Mouse (Mus musculus) lung, postnatal 0 days (tissue): ENCODE measurements around the gene Itgae. TPM values are rescaled to one million over a fixed set of nuclear protein-coding genes. Genes with fewer than 3 reads are reported as not detected.

Source experiments
- ATAC-seq: fragments of 200-750 bp; cut with Nextera tagmentation; 2 replicates; pipeline ENCODE4 v1.8.0; 2017; ENCODE audit warnings: moderate library complexity
- DNase-seq: peaks from one replicate; pipeline ENCODE4 v3.0.0-alpha.2; 2016; ENCODE audit warnings: low spot score
- H3K27ac ChIP-seq: fragments of 300-500 bp; sonication (generic); 2 replicates; pipeline ENCODE4 v1.5.1; 2014; ENCODE audit warnings: antibody characterized with exemption, mild to moderate bottlenecking, low read length, mixed read lengths
- H3K27me3 ChIP-seq: fragments of 300-500 bp; sonication (generic); replicated peaks from 2 replicates; pipeline ENCODE4 v1.6.1; 2014; ENCODE audit warnings: low read length, mixed read lengths; ENCODE audit not compliant: insufficient read depth
- H3K36me3 ChIP-seq: fragments of 300-500 bp; sonication (generic); 2 replicates; pipeline ENCODE4 v1.6.1; 2014; ENCODE audit warnings: low read length, mixed read lengths; ENCODE audit not compliant: insufficient read depth
- H3K4me1 ChIP-seq: fragments of 300-500 bp; sonication (generic); 2 replicates; pipeline ENCODE4 v1.6.1; 2014; ENCODE audit warnings: antibody characterized with exemption, low read depth, low read length, mixed read lengths; ENCODE audit not compliant: insufficient read depth
- H3K4me2 ChIP-seq: fragments of 300-500 bp; sonication (generic); replicated peaks from 2 replicates; pipeline ENCODE4 v1.6.1; 2014; ENCODE audit warnings: low read depth, mild to moderate bottlenecking, low read length, moderate library complexity, mixed read lengths
- H3K4me3 ChIP-seq: fragments of 300-500 bp; sonication (generic); 2 replicates; pipeline ENCODE4 v1.5.1; 2014; ENCODE audit warnings: low read depth, low read length
- H3K9ac ChIP-seq: fragments of 300-500 bp; sonication (generic); replicated peaks from 2 replicates; pipeline ENCODE4 v1.6.1; 2014; ENCODE audit warnings: low read depth, mild to moderate bottlenecking
- H3K9me3 ChIP-seq: fragments of 300-500 bp; sonication (generic); 2 replicates; pipeline ENCODE4 v1.6.1; 2016; ENCODE audit warnings: low read length, mixed read lengths
- CTCF ChIP-seq: IDR thresholded peaks from 2 replicates; pipeline ENCODE4 v1.5.1; 2016; ENCODE audit warnings: antibody characterized with exemption, mild to moderate bottlenecking
- EP300 ChIP-seq: IDR thresholded peaks from 2 replicates; pipeline ENCODE4 v1.6.1; 2016; ENCODE audit warnings: antibody characterized with exemption, mild to moderate bottlenecking, control low read depth
- WGBS: fragments of 180-500 bp; shearing (Covaris S2); extraction: QIAGEN DNeasy Blood & Tissue Kit; methylation state at CpG from one replicate; pipeline ENCODE4 v1.1.7; 2014; 5-methylcytosine and 5-hydroxymethylcytosine counted together
- polyA plus RNA-seq: library from polyadenylated mRNA; unstranded; fragments of >200 nt; fragmentation: Nextera tagmentation; extraction: Ambion mirVana; gene quantifications from 2 replicates; pipeline ENCODE4 v1.2.1, GENCODE M21; 2015

Itgae gene
- polyA plus RNA-seq, 1 experiment from 2014 or later: 0.30 TPM

GRCm38 (mm10) chr11:73109941-73110340 is 19.6 kb downstream of the Itgae start:
- 85% methylated on average over 3 of the region's 3 CpGs for WGBS
- Histone ChIP-seq H3K4me1 (no peaks in the 10 kb centered on the region), H3K27ac (no peak overlapping the region), H3K27me3 (no peaks in the 10 kb centered on the region), H3K4me2 (no peak overlapping the region), H3K4me3 (no peak overlapping the region), H3K36me3 (no peaks in the 10 kb centered on the region), H3K9me3 (no peaks in the 10 kb centered on the region), H3K9ac (no peak overlapping the region)
- no peak for TF ChIP-seq EP300
- TF ChIP-seq CTCF: no peak
- no peak for ATAC-seq
- DNase-seq: no peak

- Histone ChIP-seq H3K4me1 (no peaks in the 10 kb centered on the region), H3K36me3 (no peaks in the 10 kb centered on the region), H3K9me3 (no peaks in the 10 kb centered on the region), H3K27ac (no peak overlapping the region), H3K4me2 (no peak overlapping the region), H3K27me3 (no peaks in the 10 kb centered on the region), H3K9ac (no peak overlapping the region), H3K4me3 (no peak overlapping the region)
- DNase-seq: peak; percentile 6
- 54% methylated on average over 6 of the region's 6 CpGs for WGBS
- no peak for TF ChIP-seq EP300
- no peak for TF ChIP-seq CTCF
- no peak for ATAC-seq
Observed at GRCm38 (mm10) chr11:73111414-73111813, 21.0 kb downstream of the Itgae start.

- TF ChIP-seq CTCF: no peak
- no peak for TF ChIP-seq EP300
- Histone ChIP-seq H3K36me3 (no peaks in the 10 kb centered on the region), H3K4me3 (no peak overlapping the region), H3K9ac (no peak overlapping the region), H3K9me3 (no peaks in the 10 kb centered on the region), H3K27ac (no peak overlapping the region), H3K4me2 (no peak overlapping the region), H3K4me1 (no peaks in the 10 kb centered on the region), H3K27me3 (no peaks in the 10 kb centered on the region)
- ATAC-seq (no peak), DNase-seq (no peak)
- 80% methylated on average over 6 of the region's 6 CpGs for WGBS
Observed at GRCm38 (mm10) chr11:73126495-73126894, 36.1 kb downstream of the Itgae start.

GRCm38 (mm10) chr11:73131020-73131419 is 40.6 kb downstream of the Itgae start:
- DNase-seq (peak; percentile 32), ATAC-seq (no peak)
- Histone ChIP-seq H3K4me1 (no peaks in the 10 kb centered on the region), H3K9me3 (no peaks in the 10 kb centered on the region), H3K9ac (no peak overlapping the region), H3K36me3 (no peaks in the 10 kb centered on the region), H3K27me3 (no peaks in the 10 kb centered on the region), H3K4me2 (no peak overlapping the region), H3K27ac (no peak overlapping the region), H3K4me3 (no peak overlapping the region)
- 62% methylated on average over 7 of the region's 7 CpGs for WGBS
- TF ChIP-seq EP300 (no peak), CTCF (peak; percentile 52)

DNA sequence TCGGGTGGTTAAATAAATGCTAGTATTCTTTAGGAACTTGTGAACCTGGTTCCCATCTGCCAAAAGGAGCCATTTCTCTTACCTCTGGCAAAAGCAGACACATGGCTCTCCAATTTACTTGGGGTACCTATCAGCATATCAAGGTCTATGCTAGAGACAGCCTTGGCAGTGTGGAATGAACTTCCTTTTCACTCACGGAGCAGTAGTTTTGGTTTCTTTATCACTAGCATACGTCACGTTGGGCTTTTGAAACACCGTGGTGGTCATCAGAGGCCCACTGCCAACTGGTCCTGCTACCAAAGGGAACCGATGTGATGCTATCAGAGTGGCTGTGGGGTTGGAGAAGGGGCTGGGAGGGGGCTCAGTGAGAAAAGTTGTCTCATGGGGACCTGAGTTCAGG is 42.6 kb downstream of the Itgae start:
- Histone ChIP-seq H3K9me3 (no peaks in the 10 kb centered on the region), H3K27me3 (no peaks in the 10 kb centered on the region), H3K4me2 (no peak overlapping the region), H3K4me1 (no peaks in the 10 kb centered on the region; the same call in 1 of the 2 replicates), H3K9ac (no peak overlapping the region), H3K4me3 (no peak overlapping the region), H3K36me3 (no peaks in the 10 kb centered on the region), H3K27ac (no peak overlapping the region)
- TF ChIP-seq EP300: no peak
- TF ChIP-seq CTCF: no peak
- no peak for DNase-seq
- ATAC-seq: no peak
- WGBS: 90% methylated on average over 6 of the region's 6 CpGs

GRCm38 (mm10) chr11:73134222-73134621 is 43.8 kb downstream of the Itgae start:
- no peak overlapping the region for H3K4me2 ChIP-seq
- no peak overlapping the region for H3K27ac ChIP-seq
- ATAC-seq: no peak
- TF ChIP-seq CTCF (no peak), EP300 (no peak)
- no peak for DNase-seq
- no peaks in the 10 kb centered on the region for H3K36me3 ChIP-seq
- no peak overlapping the region for H3K4me3 ChIP-seq
- no peaks in the 10 kb centered on the region for H3K9me3 ChIP-seq
- 80% methylated on average over 5 of the region's 5 CpGs for WGBS
- no peaks in the 10 kb centered on the region; the same call in 1 of the 2 replicates for H3K4me1 ChIP-seq
- H3K9ac ChIP-seq: no peak overlapping the region
- H3K27me3 ChIP-seq: no peaks in the 10 kb centered on the region

DNA sequence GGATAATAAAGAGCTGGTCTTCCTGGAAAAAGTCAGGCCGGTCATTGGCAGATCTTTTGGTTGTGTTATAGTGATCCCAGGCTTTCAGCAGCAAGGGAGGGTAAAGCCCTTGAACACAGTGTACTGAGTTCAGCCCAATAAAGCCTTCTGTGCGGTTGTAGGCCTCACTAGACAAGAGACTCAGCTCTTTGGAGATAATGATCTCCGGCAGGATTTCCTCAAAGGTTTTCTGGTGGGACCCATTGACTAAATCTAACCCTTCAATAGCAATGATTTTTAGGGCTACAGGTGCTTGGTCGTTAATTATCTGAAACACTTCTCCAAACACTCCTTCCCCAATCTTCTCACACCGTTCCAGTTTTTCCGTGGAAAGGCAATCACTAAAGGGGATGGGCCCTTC is 46.2 kb downstream of the Itgae start:
- no peaks in the 10 kb centered on the region for H3K27me3 ChIP-seq
- H3K27ac ChIP-seq: no peak overlapping the region
- H3K4me1 ChIP-seq: no peaks in the 10 kb centered on the region; the same call in 1 of the 2 replicates
- peak overlapping the region; percentile 86 for H3K4me3 ChIP-seq
- H3K9me3 ChIP-seq: no peaks in the 10 kb centered on the region
- ATAC-seq (no peak), DNase-seq (no peak)
- 0 out of 2 replicates have a peak overlapping the region, but pooled peaks have one; percentile 48 for H3K9ac ChIP-seq
- peak overlapping the region; percentile 95; the same call in 1 of the 2 replicates for H3K4me2 ChIP-seq
- no peak for TF ChIP-seq EP300
- 48% methylated on average over 6 of the region's 6 CpGs for WGBS
- H3K36me3 ChIP-seq: no peaks in the 10 kb centered on the region
